11 mouse cellular contexts compared by ENCODE assay signal in genomic region chr7:74130206-74130836, GRCm38 (mm10).
DNase-seq lines count a peak whose midpoint lies in the region; ATAC-seq and TF ChIP-seq lines count a peak whose summit lies in the region.
"Had no signal": no experiment of that assay in that cellular context is flagged by ENCODE, and none has a peak within 500 bp of the region (broad histone marks: within the 10 kb centered on the region; RNA-seq: fewer than 3 reads in every experiment).

No protein-coding gene starts in this region.

- no peaks in the 10 kb centered on the region for H3K27me3 ChIP-seq in forebrain, embryonic 16.5 days (replicated peaks; ENCODE audit: control insufficient read depth, insufficient read depth, low read length)
- H3K27me3 ChIP-seq in liver, postnatal 0 days (ENCODE audit: insufficient read depth, low read length): no peaks in the 10 kb centered on the region

- H3K27ac ChIP-seq in forebrain, embryonic 16.5 days (ENCODE audit: low read length): no peak overlapping the region
- no peak overlapping the region for H3K27ac ChIP-seq in liver, postnatal 0 days (ENCODE audit: low read depth)
- H3K27ac ChIP-seq: liver, embryonic 14.5 days had no signal

- peak; percentile 14 to 21 for DNase-seq in frontal cortex, postnatal 10 days (ENCODE audit: low spot score in 2 of 2)
- no peak for DNase-seq in frontal cortex, postnatal 14 days (ENCODE audit: low spot score in 2 of 2)
- DNase-seq in Muller cell, postnatal 12 days (ENCODE audit: inconsistent ontology term): peak; percentile 31
- DNase-seq in mesoderm, embryonic 11.5 days (ENCODE audit: low read depth, low spot score): peak; percentile 45
- no peak for DNase-seq in adrenal gland, postnatal 10 days
- DNase-seq in liver, postnatal 0 days: no peak
- DNase-seq: adrenal gland, adult 8-10 months; kidney, adult 8-10 months had no signal

- no peak overlapping the region; the same call in 1 of the 2 replicates for H3K4me2 ChIP-seq in forebrain, embryonic 16.5 days (ENCODE audit: low read length)
- no peak overlapping the region for H3K4me2 ChIP-seq in liver, postnatal 0 days (ENCODE audit: low read depth, low read length)

- H3K4me1 ChIP-seq in forebrain, embryonic 16.5 days (replicated peaks; ENCODE audit: control insufficient read depth, insufficient read depth, low read length): peaks cover 8% of the 10 kb centered on the region
- no peaks in the 10 kb centered on the region for H3K4me1 ChIP-seq in liver, postnatal 0 days (ENCODE audit: insufficient read depth)

- no peak for TF ChIP-seq EP300 in liver, postnatal 0 days (IDR thresholded peaks at IDR 0.05; ENCODE audit: low read depth)

- ATAC-seq in forebrain, embryonic 16.5 days: peak; percentile 84
- ATAC-seq in liver, postnatal 0 days: no peak
- no peak for ATAC-seq in erythroid progenitor cell, adult 5-6 weeks (replicated peaks; ENCODE audit: low FRiP score, poor library complexity, severe bottlenecking)

- no peak overlapping the region for H3K4me3 ChIP-seq in forebrain, embryonic 16.5 days (replicated peaks; ENCODE audit: low read length)
- no peak overlapping the region for H3K4me3 ChIP-seq in liver, postnatal 0 days (ENCODE audit: low read depth, low read length)

- no peaks in the 10 kb centered on the region for H3K36me3 ChIP-seq in forebrain, embryonic 16.5 days (ENCODE audit: control insufficient read depth, insufficient read depth)
- no peaks in the 10 kb centered on the region for H3K36me3 ChIP-seq in liver, postnatal 0 days (replicated peaks; ENCODE audit: insufficient read depth, low read length)

- no peak overlapping the region for H3K9ac ChIP-seq in forebrain, embryonic 16.5 days (replicated peaks; ENCODE audit: low read depth, low read length)
- H3K9ac ChIP-seq in liver, postnatal 0 days (replicated peaks): no peak overlapping the region
- H3K9ac ChIP-seq: liver, embryonic 14.5 days had no signal

- 19% methylated on average over 8 of the region's 8 CpGs for WGBS in forebrain, embryonic 16.5 days
- WGBS in liver, postnatal 0 days (ENCODE audit: insufficient replicate concordance): 73% methylated on average over 8 of the region's 8 CpGs

- no peak for TF ChIP-seq CTCF in liver, postnatal 0 days (IDR thresholded peaks at IDR 0.05; ENCODE audit: low read depth)

- no peaks in the 10 kb centered on the region for H3K9me3 ChIP-seq in forebrain, embryonic 16.5 days (ENCODE audit: control insufficient read depth, low read length)
- no peaks in the 10 kb centered on the region for H3K9me3 ChIP-seq in liver, postnatal 0 days (ENCODE audit: low read length)

Comparison
In these comparisons a context has a peak if more than half of its experiments do, and no peak if none do; other contexts are left out.
1. DNase-seq: peak in frontal cortex, postnatal 10 days (2 of 2), Muller cell, postnatal 12 days (single experiment) and mesoderm, embryonic 11.5 days (single experiment); none in frontal cortex, postnatal 14 days (0 of 2), adrenal gland, postnatal 10 days (single experiment) and liver, postnatal 0 days (single experiment).